Mouse (Mus musculus) lung, adult 18-20 months (tissue): ENCODE data around the gene Nub1.
A peak's percentile ranks its signal among the peaks of the same experiment; 100 is the strongest.
"Not testable (repeated sequence)": the region's sequence is repeated elsewhere in the genome, so short reads cannot be mapped to it uniquely, and the experiment has no call there.

ENCODE experiments used
- DNase-seq, 2 experiments: peaks; one replicate each; pipeline ENCODE4 v3.0.0; 2022; ENCODE audit warnings: mixed read lengths in 2 of 2

Nub1 gene

DNA sequence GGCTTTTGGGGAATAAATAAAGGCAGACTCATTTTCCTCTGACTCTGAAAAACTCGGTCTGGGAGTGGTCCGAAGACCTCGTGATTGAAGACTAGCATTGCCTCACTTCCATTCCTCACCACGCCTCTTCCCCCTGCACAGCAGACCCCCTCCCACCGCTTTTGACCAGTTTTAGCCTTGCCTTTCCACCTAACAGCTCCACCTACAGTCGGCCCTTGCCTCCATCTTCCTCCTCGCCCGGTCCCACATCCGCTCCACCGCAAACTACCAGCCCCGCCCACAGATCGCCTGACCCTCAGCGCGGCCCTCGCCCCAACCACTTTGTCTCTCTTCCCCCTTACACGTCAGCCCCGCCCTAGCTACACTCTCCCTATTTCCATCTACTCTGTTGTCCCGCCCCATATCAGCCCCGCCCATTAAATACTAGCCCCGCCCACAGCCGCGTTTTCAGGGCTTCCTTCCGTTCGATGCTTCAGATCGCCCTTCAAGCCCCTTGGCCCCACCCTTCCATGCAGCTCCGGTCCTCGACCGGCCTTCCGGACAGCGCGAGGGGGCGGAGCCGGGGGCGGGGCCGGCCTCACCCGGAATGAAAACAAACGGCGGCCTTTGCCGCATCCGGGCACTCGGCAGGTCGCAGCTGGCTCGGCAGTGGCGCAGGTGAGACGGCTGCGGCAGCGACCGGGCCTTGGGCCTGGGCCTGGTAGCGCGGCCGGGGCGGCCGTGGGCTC, at the start of gene Nub1:
Gene Nub1 (plus strand): TSS at position 167 of the 728 bp plus-strand sequence.
- peak; percentile 99 for DNase-seq

DNA sequence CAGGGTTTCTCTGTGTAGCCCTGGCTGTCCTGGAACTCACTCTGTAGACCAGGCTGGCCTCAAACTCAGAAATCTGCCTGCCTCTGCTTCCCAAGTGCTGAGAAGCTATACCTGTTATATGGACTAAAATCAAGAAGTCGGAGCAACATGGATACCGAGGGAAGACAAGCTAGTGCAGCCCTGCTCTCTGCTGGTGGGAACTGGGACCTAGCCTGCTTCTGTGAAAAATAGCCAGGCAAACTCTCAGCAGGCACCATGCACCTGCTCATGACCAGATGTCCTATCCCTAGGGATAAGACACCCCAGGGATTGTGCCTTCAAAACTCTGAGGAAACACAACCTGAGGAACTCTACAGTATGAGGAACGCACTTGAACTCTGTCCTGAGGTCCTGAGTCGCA, 48.3 kb upstream of the Nub1 start:
- DNase-seq: no peak

DNA sequence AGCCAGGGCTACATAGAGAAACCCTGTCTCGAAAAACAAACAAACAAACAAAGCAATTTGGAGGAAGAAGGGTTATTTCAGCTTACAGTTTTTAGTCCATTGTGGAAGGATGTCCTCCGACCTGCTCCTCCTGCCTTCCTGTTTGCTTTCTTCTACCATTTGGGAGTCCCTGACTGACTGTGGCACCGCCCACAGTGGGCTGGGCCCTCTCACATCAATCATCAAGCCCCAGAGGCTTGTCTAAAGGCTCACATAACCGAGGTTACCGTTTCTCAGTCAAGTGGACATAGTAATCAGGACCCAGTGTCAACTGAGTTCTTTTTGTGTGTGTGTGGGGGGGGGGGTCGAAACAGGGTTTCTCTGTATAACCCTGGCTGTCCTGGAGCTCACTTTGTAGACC, 47.2 kb upstream of the Nub1 start:
- no peak for DNase-seq

DNA sequence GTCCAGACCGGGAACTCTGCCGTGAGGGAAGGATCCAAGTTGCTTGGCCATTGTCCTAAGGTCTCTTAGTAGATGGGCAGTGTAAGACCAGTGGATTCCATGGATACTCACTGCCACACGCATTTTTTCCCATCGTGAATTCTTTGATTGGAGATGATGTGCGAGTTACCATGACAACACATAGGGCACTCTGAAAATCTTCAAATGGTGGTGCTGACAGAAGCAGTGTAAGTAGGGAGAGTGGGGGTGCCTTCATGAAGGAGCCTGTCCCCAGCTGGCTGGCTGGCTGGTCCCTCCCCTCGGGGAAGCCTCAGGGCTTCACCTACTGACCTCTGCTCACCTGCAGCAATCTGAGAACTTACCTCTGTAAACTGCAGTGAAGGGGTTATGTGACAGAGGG, 46.3 kb upstream of the Nub1 start:
- no peak for DNase-seq

DNA sequence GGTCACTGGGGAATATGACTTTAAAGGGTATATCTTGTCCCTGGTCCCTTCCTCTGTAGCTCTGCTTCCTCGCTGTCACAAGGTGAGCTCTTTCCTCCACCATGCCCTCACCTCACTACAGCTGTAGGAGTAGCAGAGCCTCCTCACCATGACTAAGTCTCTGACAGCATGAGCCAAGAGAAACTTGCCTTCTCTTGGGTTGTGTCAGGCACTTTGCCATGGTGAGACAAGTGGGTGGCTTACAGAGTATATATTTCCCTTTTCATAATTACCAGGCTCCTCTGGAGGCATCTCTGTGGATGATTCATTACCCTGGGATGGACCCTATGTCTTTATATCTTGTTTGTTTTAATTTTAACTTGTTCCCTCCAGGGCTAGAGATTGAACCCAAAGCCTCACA, 39.9 kb upstream of the Nub1 start:
- no peak for DNase-seq

DNA sequence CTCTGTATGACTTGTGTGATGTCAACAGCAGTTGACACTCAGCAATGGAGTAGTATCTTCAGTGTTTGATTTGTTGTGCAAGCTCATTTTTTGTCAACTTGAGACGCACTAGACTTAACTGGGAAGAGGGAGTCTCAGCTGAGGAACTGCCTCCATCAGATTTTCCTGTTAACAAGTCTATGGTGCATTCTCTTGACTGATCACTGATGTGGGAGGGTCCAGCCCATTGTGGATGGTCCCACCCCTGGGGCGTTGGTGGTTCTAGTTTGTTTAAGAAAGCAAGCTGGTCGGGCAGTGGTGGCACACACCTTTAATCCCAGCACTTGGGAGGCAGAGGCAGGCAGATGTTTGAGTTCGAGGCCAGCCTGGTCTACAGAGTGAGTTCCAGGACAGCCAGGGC, 36.1 kb upstream of the Nub1 start:
- no peak for DNase-seq

DNA sequence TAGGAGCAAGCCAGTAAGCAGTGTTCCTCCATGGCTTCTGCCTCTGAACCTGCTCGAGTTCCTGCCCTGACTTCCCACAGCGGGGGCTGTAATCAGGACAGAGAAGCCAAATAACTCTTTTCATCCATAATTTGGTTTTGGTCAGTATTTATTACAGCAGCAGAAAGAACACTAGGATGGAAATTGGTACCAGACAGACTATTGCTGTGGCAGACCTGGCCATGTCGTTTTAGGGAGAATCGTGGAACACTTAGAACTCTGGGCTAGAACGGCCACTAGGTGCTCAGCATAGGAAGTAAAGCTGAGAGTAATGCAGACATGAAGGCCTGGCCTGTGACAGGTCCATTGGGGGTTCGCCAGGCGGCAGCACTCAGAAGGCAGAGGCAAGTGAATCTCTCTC, 35.6 kb upstream of the Nub1 start:
- DNase-seq: no peak

DNA sequence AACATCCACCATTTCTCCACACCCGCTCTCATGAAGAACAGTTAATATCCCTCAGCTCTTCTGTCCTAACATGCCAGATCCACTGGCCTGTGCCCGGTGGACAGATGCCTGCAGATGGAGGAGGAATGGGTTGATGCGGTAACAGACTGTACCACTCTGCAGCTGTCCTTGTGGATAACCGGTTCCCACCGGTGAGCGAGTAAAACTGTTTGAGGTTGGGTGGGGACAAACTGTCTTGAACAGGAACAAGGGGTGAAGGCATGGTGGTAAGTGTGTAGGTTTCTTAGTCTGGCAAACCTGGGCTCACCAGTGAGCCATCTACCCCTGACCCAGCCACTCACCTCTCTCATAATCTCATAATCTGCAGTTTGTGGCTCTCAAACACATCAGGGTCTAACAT, 34.0 kb upstream of the Nub1 start:
- DNase-seq: no peak

DNA sequence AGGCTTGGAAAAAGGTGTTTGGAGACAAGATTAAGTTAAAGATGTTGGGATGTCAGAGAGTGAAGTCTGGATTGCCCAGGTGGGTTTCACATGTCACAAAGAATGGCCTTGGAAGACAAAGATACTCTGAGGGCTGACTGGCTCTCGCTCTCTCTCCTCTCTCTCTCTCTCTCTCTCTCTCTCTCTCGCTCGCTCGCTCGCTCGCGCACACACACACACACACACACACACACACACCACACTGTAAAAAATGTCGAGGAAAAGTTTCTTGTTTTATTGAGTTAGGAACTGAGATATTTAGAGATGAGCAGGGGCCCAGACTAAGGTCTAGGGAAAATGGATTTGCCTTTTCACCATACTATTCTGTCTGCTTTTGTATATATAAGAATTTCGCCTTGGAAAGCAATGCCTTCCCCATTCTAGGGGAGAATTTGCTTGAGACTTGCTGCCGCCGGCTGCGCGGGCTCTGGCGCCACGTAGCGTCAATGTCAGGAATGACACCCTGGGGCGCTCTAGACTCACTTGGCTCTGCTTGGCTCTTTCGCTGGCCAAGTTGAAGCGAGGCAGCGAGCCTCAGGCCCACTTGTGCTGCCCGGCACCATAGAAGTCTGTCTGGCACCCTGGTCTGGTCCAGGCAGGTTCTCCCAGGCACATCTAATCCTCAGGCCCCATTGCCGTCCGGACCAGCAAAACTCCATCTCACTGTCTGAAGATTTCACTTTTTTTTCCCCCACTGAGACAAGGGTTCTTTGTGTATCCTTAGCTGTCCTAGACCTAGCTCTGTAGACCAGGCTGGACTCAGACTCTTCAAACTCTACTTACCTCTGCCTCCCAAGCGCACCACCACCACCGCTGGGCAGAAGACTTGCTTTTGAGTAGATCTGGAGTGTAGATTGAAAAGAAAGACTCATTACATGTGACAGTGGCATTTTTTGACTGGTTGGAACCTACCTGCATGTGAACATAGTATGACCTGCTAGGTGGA, 33.3 kb upstream of the Nub1 start:
- DNase-seq: peak; percentile 71

DNA sequence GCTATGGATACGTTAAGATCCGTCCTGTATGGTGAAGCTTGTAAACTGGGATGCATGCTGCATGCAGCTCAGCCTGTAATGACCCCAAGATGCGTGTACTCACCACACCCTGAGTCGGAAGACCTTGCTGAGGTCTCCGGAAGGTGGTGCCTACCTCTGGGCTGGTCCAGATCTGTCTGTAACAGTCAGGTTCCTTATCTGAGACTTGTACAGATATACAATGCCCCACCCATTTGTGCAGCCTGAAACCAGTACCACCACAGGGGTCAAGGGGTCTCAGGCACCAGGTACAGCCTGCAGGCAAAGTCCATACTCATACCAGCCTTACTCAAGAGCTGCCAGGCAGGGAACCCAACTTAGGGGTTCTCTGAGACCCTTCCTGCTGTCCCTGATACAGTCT, 32.6 kb upstream of the Nub1 start:
- no peak for DNase-seq

DNA sequence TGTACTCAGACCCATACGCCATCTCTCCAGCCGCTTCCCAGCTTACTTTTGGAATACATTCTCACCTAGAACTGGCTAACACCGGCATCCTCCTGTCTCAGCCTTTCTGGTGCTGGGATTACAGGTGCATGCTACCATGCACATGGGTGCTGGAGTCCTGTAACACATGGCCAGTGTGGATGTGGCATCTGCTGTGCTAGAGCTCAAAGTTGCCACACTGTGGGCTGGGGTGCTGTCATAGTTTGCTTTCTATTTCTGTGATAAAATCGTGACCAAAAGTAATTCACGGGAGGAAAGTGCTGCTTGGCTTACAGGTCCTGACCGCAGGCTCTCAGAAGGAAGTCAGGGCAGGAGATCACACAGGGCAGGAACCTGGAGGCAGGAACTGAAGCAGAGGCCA, 30.8 kb upstream of the Nub1 start:
- no peak for DNase-seq

DNA sequence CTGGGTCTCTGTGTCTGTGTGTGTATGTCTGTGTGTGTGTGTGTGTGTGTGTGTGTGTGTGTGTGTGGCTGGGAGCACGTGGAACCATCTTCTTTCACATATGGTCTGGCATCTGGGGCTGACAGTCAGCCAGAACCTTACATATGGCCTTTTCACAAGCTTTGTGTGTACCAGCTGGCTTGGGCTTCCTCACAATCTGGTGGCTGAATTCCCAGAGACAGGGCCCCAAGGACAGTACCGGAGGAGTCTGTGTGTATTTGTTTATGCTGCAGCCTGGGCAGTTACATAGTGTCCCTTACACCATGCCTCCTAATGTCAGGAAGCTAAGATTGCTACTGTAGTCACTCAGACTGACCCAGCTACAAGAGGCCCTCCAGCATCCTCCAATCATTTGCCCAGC, 28.2 kb upstream of the Nub1 start:
- DNase-seq: no peak

DNA sequence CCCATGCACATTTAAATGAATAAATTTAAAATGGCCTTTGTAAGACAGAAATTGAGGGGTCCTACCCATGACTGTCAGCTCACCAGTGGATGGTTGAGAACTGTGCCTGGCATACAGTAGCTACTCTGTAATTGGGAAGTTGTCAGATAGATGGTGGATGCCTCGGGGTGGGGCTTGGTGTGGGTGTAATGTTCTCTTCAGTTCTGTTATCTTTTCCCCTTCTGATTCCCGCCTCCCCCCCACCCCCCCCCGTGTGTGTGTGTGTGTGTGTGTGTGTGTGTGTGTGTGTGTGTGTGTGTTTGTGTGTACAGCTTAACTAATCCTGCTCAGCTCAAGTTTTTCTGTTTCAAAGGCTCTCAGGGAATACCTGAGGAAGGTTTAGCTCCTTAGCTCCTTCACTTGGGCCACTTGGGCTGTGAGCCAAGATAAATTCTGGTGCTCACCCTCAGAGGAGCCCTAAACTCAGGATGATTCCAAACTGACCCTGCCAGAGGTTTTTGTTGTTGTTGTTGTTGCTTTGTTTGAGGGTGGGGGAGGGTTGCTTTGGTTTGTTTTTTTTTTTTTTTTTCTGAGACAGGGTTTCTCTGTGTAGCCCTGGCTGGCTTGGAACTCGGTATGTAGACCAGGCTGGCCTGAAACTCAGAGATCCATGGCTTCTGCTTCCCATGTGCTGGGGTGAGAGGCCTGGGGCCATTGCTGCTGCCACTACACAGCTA, 25.5 kb upstream of the Nub1 start:
- peak in 1 of 2 experiments; percentile 7 for DNase-seq

DNA sequence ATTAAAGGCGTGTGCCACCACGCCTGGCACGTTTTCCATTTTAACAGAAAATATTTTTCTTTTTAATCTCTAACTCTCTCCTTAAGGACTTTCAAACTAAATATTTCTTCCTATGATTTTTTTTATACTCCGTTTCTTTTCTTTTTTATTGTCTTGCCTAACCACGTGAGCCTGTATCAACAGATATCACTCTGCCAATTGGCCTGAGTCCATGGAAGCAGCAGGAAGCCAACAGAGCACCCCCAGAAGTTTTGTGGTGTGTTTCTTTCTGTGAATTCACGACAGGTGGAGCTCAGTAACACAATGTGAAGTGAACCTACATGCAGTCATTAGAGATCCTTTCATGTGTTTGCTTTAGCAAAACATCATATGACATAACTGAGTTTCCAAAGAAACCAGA, 23.9 kb upstream of the Nub1 start:
- DNase-seq: no peak

DNA sequence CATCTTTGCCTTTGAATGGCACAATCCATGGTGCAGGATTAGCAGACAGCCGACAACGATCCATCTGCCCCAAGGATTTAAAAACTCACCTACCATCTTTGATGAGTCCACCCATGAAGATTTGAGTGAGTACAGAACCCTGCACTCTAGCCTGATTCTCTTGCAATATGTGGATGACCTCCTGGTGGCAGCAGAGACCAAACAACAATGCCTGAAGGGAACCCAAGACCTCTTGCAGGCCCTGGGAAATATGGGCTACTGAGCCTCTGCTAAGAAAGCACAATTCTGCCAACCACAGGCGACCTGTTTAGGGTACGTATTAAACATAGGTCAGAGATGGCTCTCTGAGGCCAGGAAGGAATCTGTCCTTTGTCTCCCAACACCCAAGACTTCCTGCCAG, 11.1 kb upstream of the Nub1 start:
- DNase-seq: peak; percentile 76 to 82

DNA sequence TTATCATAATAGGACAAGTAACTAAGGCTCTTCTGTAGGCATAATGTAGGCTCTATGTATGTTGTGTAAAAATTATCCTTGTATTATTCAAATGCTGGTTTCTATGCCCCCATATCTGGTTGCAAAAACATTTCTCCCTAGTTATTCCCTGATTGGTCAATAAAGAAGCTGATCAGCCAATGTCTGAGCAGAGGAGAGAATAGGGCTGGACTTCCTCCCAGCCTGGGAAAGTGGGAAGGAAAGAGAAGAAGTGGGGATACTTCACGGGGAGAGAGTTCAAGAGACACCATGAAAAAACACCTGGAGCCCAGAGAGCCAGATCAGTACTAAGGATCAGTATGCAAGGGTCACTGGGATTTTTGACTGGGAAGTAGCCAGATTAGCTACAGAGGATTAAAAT, 3.9 kb upstream of the Nub1 start:
- no peak for DNase-seq

DNA sequence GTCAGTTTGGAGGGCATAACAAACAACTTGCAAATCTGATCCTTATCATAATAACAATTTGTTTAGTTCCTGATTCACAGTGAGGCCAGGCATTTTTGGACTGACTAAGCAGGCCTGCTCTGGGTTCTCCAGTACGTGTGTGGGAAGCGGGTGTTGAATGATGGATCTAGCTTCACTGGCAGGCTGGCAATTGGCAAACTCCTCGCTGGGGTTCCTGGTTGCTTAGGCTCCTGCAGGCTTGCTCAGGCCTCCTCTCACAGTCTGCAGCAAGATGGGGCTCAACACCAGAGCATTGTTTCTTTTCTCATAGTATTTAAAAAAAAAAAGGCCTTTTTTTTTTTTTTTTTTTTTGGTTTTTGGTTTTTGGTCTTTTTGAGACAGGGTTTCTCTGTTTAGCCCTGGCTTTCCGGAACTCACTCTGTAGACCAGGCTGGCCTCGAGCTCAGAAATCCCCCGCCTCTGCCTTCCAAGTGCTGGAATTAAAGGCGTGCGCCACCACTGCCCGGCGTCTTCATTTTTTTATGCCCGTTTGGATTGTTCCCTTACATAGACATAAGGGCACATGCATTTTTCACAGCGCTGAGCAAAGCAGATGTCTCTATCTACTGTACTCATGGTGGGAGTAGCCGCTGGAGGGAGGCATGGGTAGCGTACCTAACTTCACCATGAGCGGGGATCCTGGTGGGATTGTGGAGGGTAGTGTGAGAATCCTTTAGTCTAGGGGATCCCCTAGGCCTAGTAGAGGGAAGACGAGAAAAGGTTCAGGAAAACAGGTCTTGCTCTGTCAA, 560 bp upstream of the Nub1 start:
- peak; percentile 37 to 48 for DNase-seq

DNA sequence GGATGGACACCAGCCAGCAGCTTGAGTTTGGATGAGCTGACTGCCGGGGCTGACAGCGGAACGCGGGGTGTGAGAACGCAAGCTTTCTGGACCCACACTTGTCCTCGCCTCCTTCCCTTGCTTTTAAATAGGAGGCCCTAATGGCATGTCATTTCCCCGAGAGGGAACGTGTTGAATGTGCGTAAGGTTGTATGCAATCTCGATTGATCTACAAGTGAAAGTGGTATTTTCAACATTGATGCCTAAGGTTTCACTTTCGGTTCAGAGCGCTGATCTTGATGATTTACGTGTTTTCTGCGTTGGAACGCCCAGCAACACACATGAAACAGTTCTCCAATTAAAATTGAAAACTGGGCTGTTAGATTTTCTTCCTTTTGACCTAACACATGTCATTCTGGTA, 844 bp downstream of the Nub1 start:
- peak in 1 of 2 experiments; percentile 36 for DNase-seq

DNA sequence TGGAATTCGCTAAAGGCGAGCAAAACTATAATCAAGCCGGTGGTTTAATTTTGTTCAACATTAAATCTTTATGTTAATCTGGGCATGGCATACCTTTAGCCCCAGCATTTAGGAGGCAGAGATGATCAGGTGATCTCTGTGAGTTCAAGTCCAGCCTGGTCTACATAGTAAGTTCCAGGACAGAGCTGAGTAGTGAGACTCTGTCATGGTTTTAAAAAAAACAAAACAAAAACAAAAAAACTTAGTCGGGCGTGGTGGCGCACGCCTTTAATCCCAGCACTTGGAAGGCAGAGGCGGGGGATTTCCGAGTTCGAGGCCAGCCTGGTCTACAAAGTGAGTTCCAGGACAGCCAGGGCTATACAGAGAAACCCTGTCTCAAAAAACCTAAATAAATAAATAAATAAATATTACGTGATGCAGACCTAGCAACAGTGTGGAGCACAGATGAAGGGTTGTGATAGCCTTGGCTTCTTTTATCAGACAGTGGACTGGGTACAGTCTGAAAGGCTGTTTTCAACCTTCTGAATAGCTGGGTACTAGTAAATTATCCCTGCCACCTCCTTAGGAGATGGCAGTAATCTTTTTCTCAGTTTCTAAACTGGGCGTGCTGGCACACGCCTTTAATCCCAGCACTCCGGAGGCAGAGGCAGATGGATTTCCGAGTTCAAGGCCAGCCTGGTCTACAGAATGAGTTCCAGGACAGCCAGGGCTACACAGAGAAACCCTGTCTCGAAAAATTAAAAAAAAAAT, 1.5 kb downstream of the Nub1 start:
- DNase-seq: not testable (repeated sequence)

DNA sequence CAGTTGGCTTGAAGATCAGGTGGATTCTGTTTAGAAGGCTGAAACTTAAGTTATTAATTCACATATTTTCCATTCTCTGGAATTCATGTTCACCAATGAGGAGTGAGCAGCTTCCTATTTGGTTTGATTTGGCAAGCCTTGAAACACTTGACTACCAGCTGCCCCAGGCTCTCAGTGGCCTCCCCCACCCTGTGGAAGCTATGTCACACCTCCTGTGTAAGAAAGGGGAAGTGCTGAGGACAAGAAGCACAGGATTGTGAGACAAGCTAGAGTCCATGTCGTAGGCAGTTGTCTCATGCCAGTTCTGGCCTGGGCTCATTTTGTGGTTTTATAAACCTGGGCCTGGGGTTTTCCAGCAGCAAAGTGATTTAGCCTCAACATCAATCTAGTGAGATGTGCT, 2.4 kb downstream of the Nub1 start:
- peak; percentile 73 to 80 for DNase-seq

DNA sequence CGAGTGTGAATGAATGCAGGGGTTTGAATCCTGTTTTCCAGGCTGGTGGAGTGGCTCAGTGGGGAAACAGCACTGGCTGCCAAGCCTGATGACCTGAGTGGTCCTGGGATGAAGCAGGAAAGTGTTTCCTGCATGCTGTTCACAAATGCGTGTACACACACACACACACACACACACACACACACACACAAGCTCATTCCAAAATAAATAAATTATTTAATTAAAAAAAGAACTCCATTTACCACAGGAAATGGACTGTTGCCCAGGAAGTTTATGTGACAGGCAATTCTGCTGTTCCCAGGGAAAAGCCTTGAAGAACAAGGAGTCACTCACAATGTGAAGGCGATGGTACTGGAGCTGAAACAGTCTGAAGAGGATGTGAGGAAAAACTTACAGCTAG, 11.4 kb downstream of the Nub1 start:
- DNase-seq: no peak

DNA sequence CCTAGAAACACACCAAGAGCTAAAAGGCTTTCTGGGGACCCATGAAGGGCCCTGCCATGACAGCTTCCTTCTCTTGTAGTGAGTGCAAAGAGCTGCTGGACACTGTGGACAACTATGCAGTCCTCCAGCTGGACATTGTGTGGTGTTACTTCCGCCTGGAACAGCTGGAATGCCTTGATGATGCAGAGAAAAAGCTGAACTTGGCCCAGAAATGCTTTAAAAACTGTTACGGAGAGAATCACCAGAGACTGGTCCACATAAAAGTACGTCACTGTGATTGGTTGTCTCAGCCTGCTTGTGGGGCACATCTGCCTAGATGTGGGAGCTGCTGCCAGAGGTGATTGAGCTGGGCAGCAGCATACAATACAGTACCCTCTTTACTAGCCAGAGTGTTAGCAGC, 15.9 kb downstream of the Nub1 start:
- peak in 1 of 2 experiments; percentile 26 for DNase-seq
